Mouse (Mus musculus): Measurements from ENCODE around the gene Prr14l. TPM values are rescaled to one million over a fixed set of nuclear protein-coding genes. Genes with fewer than 3 reads are reported as not detected.
"Not testable (repeated sequence)": the region's sequence is repeated elsewhere in the genome, so short reads cannot be mapped to it uniquely, and the experiment has no call there.

The Prr14l gene
- polyA plus RNA-seq, 1 experiment, result not detected

DNA sequence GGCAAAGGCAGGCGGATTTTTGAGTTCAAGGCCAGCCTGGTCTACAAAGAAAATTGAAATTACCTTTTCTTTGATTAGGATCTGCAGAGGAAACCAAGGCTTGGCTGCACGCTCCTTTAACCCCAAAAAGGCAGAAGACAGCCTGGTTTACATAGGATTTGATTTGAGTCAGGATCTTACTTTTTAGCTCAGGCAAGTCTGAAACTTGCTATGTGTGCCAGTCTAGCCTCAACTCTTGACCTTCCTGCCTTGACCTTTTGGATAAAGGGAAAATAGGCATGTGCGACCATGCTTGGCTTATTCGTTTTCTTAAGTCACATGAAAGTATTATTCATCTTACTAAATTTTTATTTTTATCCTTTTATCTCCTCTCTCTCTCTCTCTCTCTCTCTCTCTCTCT, 762 bp upstream of the Prr14l start:
- TF ChIP-seq CTCF (IDR thresholded peaks at IDR 0.05; ENCODE audit: insufficient read depth, low read depth, low read length) (no peak), POLR2A (IDR thresholded peaks at IDR 0.05; ENCODE audit: insufficient read depth, low read depth, low read length) (no peak)
- H3K4me3 ChIP-seq (ENCODE audit: insufficient read depth, low read depth, low read length), result no peak overlapping the region
- WGBS, result 88% methylated on average over 4 of the region's 4 CpGs
- H3K27ac ChIP-seq (ENCODE audit: insufficient read depth, low read depth, low read length), result no peak overlapping the region
- H3K4me1 ChIP-seq (ENCODE audit: control insufficient read depth, insufficient read depth, low read length), result no peaks in the 10 kb centered on the region

DNA sequence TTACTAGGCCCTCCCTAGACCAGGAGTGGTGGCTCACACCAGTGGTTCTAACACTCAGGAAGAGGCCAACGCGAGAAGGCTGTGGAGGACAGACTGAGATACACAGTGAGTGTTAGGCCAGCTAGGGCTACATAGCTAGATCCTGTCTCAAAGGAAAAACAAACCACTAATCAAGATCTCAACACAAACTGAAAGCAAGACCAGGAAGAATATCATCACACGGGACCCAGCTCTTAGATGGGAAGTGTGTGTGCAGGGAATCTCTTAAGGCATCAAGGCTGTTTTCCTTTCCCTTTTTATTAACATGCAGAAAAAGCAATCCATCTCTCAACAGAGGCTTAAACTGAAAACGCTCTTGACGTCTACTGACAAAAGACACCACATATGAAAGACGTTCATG, 2.0 kb downstream of the Prr14l start:
- 35% methylated on average over 6 of the region's 6 CpGs for WGBS
- TF ChIP-seq POLR2A (IDR thresholded peaks at IDR 0.05; ENCODE audit: insufficient read depth, low read depth, low read length), result no peak
- no peak for TF ChIP-seq CTCF (IDR thresholded peaks at IDR 0.05; ENCODE audit: insufficient read depth, low read depth, low read length)
- no peaks in the 10 kb centered on the region for H3K4me1 ChIP-seq (ENCODE audit: control insufficient read depth, insufficient read depth, low read length)
- H3K27ac ChIP-seq (ENCODE audit: insufficient read depth, low read depth, low read length), result no peak overlapping the region
- no peak overlapping the region for H3K4me3 ChIP-seq (ENCODE audit: insufficient read depth, low read depth, low read length)

DNA sequence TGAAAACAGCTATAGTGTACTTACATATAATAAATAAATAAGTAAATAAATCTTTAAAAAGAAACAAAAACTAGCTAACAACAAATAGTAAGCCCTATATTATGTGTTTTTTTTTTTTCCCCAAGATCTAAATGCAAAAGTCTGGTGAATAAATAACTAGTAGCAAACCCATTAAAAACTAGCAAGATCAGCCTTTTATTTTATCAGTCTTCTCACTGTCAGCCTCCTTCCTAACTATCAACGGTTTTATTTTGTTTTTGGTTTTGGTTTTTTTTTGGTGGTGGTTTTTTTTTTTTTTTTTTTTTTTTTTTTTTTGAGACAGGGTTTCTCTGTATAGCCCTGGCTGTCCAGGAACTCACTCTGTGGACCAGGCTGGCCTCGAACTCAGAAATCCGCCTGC, 4.5 kb downstream of the Prr14l start:
- not testable (repeated sequence) for H3K4me1 ChIP-seq (ENCODE audit: control insufficient read depth, insufficient read depth, low read length); H3K27ac ChIP-seq (ENCODE audit: insufficient read depth, low read depth, low read length); H3K4me3 ChIP-seq (ENCODE audit: insufficient read depth, low read depth, low read length)
- WGBS, result 93% methylated on average over 3 of the region's 3 CpGs

DNA sequence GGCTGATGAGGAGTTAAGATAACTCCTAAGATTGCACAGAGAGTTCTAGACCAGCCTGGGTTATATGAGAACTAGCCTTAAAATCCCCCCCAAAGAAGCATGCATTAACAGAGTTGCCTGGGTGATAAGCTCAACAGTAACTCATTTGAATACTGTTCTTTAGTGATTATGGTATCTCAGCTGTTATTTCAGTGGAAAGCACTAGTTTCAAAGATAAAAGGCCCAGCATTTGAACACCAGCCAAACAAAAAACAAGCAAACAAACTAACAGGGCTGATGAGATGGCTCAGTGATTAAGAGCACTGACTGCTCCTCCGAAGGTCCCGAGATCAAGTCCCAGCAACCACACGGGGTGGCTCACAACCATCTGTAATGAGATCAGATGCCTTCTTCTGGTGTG, 4.9 kb downstream of the Prr14l start:
- Histone ChIP-seq H3K4me1 (ENCODE audit: control insufficient read depth, insufficient read depth, low read length) (no peaks in the 10 kb centered on the region), H3K27ac (ENCODE audit: insufficient read depth, low read depth, low read length) (no peak overlapping the region), H3K4me3 (ENCODE audit: insufficient read depth, low read depth, low read length) (no peak overlapping the region)
- TF ChIP-seq POLR2A (IDR thresholded peaks at IDR 0.05; ENCODE audit: insufficient read depth, low read depth, low read length) (no peak), CTCF (IDR thresholded peaks at IDR 0.05; ENCODE audit: insufficient read depth, low read depth, low read length) (no peak)
- 65% methylated on average over 3 of the region's 3 CpGs for WGBS

DNA sequence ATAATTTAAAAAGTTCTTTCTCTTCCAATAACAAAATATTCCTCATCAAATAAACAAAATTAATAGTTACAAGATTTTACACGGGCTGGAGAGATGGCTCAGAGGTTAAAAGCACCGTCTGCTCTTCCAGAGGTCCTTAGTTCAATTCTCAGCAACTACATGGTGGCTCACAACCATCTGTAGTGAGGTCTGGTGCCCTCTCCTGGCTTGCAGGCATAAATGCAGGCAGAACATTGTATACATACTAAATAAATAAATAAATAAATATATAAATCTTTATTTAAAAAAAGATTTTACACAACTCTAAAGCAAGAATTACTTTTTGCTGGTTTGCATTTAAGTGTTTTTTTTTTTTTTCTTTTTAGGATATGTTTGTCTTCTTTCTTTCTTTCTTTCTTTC, 14.0 kb downstream of the Prr14l start:
- no peak overlapping the region for H3K4me3 ChIP-seq (ENCODE audit: insufficient read depth, low read depth, low read length)
- H3K27ac ChIP-seq (ENCODE audit: insufficient read depth, low read depth, low read length), result no peak overlapping the region
- TF ChIP-seq CTCF (IDR thresholded peaks at IDR 0.05; ENCODE audit: insufficient read depth, low read depth, low read length) (no peak), POLR2A (IDR thresholded peaks at IDR 0.05; ENCODE audit: insufficient read depth, low read depth, low read length) (no peak)
- 96% methylated on average over 2 of the region's 2 CpGs for whole genome bisulfite sequencing
- peaks cover 2% of the 10 kb centered on the region; the same call in 1 of the 2 replicates for H3K4me1 ChIP-seq (ENCODE audit: control insufficient read depth, insufficient read depth, low read length)

DNA sequence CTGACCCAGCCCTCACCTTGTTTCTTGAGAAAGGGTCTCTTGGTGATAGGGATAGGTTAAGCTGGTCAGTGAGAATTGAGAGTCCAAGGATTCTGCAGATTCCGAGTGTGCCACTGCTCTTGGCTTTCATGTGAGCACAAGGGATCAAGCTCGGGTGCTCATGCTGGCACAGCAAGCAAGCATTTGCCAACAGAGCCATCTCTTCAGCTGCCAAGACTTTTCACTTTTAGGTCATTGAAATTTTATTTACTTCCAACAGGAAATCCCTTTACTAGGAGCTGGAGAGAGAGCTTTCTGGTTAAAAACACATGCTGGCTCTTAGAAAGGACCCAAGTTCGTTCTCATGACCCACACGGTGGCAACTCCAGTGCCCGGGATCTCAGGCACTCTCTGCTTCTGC, 17.1 kb downstream of the Prr14l start:
- H3K4me1 ChIP-seq (ENCODE audit: control insufficient read depth, insufficient read depth, low read length), result peaks cover 5% of the 10 kb centered on the region; the same call in 1 of the 2 replicates
- 46% methylated on average over 5 of the region's 5 CpGs for WGBS
- TF ChIP-seq POLR2A (IDR thresholded peaks at IDR 0.05; ENCODE audit: insufficient read depth, low read depth, low read length) (no peak), CTCF (IDR thresholded peaks at IDR 0.05; ENCODE audit: insufficient read depth, low read depth, low read length) (no peak)
- 0 out of 2 replicates have a peak overlapping the region, but pooled peaks have one; percentile 6 for H3K27ac ChIP-seq (ENCODE audit: insufficient read depth, low read depth, low read length)
- H3K4me3 ChIP-seq (ENCODE audit: insufficient read depth, low read depth, low read length), result no peak overlapping the region

DNA sequence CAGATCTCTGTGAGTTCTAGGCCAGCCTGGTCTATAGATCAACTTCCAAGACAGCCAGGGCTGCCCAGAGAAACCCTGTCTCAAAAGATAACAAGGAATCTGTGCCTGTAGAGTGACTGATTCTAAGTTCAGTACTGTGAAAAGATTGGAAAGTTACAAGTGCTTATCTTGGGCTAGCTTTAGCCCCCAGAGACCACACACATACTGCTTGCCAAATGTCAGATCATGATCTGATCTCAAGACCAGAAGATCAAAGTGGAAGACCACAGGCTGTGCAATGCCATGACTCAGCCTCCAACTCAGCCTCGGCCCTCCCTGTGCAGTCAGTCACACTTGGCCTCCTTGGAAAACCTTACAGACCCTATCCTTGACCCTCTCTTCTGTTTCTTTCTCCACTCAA, 19.6 kb downstream of the Prr14l start:
- TF ChIP-seq CTCF (IDR thresholded peaks at IDR 0.05; ENCODE audit: insufficient read depth, low read depth, low read length), result no peak
- no peak for TF ChIP-seq POLR2A (IDR thresholded peaks at IDR 0.05; ENCODE audit: insufficient read depth, low read depth, low read length)
- Histone ChIP-seq H3K27ac (ENCODE audit: insufficient read depth, low read depth, low read length) (no peak overlapping the region), H3K4me1 (ENCODE audit: control insufficient read depth, insufficient read depth, low read length) (peaks cover 5% of the 10 kb centered on the region; the same call in 1 of the 2 replicates), H3K4me3 (ENCODE audit: insufficient read depth, low read depth, low read length) (no peak overlapping the region)
- 69% methylated on average over 1 of the region's 1 CpGs for WGBS

DNA sequence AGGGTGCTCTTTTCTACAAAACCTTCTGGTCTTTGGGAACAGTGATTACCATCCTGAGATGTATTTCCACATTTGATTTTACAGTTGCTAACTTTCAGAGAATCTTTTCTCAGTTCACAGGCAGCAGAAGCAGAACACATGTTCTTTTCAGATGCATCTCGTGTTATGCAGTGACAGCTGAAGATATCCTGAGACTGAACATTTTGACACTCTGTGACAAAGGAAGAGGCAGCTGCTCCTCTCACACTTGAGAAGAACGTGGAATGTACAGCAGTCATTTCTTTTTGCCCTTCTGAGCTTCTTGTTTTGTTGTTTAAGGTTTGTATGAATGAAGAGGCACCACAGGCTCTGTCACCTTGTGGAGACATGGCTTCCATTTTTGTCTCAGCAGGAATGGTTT, 24.0 kb downstream of the Prr14l start:
- TF ChIP-seq POLR2A (IDR thresholded peaks at IDR 0.05; ENCODE audit: insufficient read depth, low read depth, low read length) (no peak), CTCF (IDR thresholded peaks at IDR 0.05; ENCODE audit: insufficient read depth, low read depth, low read length) (no peak)
- H3K4me1 ChIP-seq (ENCODE audit: control insufficient read depth, insufficient read depth, low read length), result peaks cover 7% of the 10 kb centered on the region; the same call in 1 of the 2 replicates
- no peak overlapping the region for H3K27ac ChIP-seq (ENCODE audit: insufficient read depth, low read depth, low read length)
- H3K4me3 ChIP-seq (ENCODE audit: insufficient read depth, low read depth, low read length), result no peak overlapping the region
- 83% methylated on average over 2 of the region's 2 CpGs for WGBS

DNA sequence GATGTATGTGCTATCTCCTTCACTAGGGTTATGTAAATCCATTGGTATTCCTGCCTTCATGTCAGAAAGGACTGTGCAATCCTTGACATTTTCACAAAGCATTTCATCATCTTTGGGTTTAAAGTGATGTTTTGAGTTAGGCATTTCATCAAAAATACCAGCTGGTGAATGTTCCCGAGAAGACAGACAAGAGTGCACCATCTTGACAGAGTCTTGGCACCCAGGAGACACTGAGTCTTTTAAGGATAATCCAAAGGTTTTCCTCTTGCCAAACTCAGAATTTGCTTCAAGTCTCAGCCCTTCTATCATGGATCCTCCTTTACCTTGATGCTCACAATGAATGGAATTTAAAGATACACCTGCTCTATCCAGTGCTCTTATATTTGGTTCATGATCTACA, 25.3 kb downstream of the Prr14l start:
- H3K27ac ChIP-seq (ENCODE audit: insufficient read depth, low read depth, low read length); H3K4me3 ChIP-seq (ENCODE audit: insufficient read depth, low read depth, low read length); H3K4me1 ChIP-seq (ENCODE audit: control insufficient read depth, insufficient read depth, low read length): not testable (repeated sequence)
- 78% methylated on average over 1 of the region's 1 CpGs for WGBS

DNA sequence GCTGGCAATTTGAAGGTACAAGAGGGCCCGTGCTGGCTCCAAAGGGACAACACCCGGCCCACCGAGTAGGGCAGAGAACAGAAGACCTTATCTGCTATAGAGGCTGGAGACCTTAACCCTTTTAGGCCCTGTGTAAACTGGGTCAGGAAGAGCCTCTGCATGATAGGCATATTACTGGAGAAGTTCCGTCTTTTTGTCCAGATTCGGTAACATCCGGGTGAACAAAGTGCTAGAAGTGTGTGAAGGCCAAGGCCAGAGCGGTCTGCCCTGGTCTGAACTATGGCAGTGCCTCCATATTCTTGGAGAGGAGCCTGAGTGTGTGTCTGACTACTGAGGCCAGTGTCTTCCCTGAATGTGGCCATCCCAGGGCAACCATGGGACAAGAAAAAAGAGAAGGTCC, 27.0 kb downstream of the Prr14l start, which contains the start of gene Gm20671:
Gene Gm20671 (minus strand): TSS at position 101 of the 400 bp plus-strand sequence.
- 89% methylated on average over 7 of the region's 7 CpGs for WGBS
- Histone ChIP-seq H3K27ac (ENCODE audit: insufficient read depth, low read depth, low read length) (no peak within 1 kb of the TSS), H3K4me3 (ENCODE audit: insufficient read depth, low read depth, low read length) (no peak within 1 kb of the TSS), H3K4me1 (ENCODE audit: control insufficient read depth, insufficient read depth, low read length) (peaks cover 6% of the 10 kb centered on the region)
- TF ChIP-seq CTCF (IDR thresholded peaks at IDR 0.05; ENCODE audit: insufficient read depth, low read depth, low read length) (no peak), POLR2A (IDR thresholded peaks at IDR 0.05; ENCODE audit: insufficient read depth, low read depth, low read length) (no peak)
